Mouse (Mus musculus): ENCODE data around the gene Kcnh3. TPM values are rescaled to one million over a fixed set of nuclear protein-coding genes. Genes with fewer than 3 reads are reported as not detected.
"Not testable (repeated sequence)": the region's sequence is repeated elsewhere in the genome, so short reads cannot be mapped to it uniquely, and the experiment has no call there.

The Kcnh3 gene
- polyA plus RNA-seq, 1 experiment from 2014 or later: 0.28 TPM

DNA sequence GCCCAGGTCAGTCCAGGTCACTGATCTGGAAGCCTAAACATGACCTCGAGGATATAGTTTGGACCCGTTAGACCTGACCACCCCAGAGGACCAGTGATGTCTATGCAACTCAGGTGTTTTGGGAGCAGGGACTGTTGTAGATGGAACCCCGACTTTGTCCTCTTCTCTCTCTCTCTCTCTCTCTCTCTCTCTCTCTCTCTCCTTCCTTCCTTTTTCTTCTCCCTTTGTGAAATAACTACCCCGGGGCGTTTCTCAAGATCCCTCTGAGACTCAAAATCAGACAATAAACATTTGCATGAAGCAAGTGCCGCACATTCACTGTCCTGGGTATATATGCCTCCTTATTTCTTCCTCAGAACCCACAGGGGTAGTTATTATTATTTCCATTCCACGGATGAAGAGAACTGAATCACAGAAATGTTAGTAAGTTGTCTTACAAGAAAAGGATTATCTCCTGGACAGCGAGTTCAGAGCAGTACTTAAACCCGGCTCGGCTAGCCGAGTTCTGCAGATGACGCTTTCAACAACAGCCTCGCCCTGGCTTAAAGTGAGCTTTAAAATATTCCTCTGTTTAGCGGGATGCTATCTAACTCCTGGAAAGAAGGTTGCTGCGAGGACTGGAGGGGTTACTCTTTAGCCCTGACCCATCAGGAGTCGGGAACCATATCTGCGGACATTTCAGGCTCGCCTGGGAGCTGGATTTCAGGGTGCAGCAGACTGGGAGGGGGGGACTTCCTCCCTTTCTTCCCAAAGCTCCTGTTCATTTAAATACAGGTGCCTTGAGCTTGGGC lies 1.7 kb upstream of the Kcnh3 start:
- no peak for DNase-seq (ENCODE audit: low spot score)
- Histone ChIP-seq H3K27ac (0 out of 2 replicates have a peak overlapping the region, but pooled peaks have one; percentile 37), H3K27me3 (ENCODE audit: insufficient read depth, poor library complexity, severe bottlenecking) (peaks cover 88% of the 10 kb centered on the region), H3K9me3 (no peaks in the 10 kb centered on the region), H3K4me3 (peak overlapping the region; percentile 64), H3K36me3 (no peaks in the 10 kb centered on the region), H3K4me1 (peaks cover 40% of the 10 kb centered on the region)
- 10% methylated on average over 18 of the region's 18 CpGs for WGBS

DNA sequence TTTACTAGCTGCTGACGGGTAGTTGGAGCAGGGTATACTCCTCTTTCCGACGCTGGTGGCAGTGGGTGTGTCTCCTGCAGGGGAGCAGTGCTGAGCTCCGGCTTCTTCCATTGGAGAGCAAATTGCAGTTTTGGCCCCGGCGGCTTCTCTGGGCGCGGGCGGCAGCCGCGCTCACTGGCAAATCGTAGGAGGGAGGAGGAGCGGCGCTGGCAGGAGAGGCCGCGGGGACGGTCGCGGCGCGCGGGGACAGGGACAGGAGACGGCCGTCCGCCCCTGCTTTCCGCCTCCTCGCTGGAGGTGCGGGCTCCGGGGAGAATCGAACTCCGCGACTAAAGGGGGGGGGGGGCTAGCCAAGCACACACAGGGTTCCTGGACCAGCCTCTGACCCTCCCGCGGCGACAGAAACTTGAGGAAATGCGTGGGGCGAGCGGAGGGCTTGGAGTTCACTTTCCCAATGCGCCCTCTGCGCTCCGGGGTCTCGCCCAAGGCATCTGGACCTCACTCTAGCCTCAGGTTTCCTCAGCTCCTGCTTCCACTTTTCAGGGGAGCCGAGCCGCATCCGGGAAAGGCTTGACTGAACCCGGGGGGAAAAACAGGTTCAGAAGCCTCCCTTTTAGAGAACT lies 965 bp upstream of the Kcnh3 start:
- H3K4me3 ChIP-seq: peak overlapping the region; percentile 64
- under 1% methylated on average over 45 of the region's 46 CpGs for WGBS
- no peaks in the 10 kb centered on the region for H3K9me3 ChIP-seq
- H3K27me3 ChIP-seq (ENCODE audit: insufficient read depth, poor library complexity, severe bottlenecking): peaks cover 95% of the 10 kb centered on the region
- peaks cover 40% of the 10 kb centered on the region for H3K4me1 ChIP-seq
- no peaks in the 10 kb centered on the region for H3K36me3 ChIP-seq
- peak overlapping the region; percentile 37 for H3K27ac ChIP-seq
- DNase-seq (ENCODE audit: low spot score): no peak

- H3K36me3 ChIP-seq: no peaks in the 10 kb centered on the region
- peaks cover 52% of the 10 kb centered on the region for H3K4me1 ChIP-seq
- peaks cover 100% of the 10 kb centered on the region for H3K27me3 ChIP-seq (ENCODE audit: insufficient read depth, poor library complexity, severe bottlenecking)
- DNase-seq (ENCODE audit: low spot score): no peak
- no peak overlapping the region for H3K27ac ChIP-seq
- peak overlapping the region; percentile 64 for H3K4me3 ChIP-seq
- 2% methylated on average over 22 of the region's 22 CpGs for WGBS
- H3K9me3 ChIP-seq: no peaks in the 10 kb centered on the region
Measured at GRCm38 (mm10) chr15:99225081-99225810, 585 bp downstream of the Kcnh3 start.

DNA sequence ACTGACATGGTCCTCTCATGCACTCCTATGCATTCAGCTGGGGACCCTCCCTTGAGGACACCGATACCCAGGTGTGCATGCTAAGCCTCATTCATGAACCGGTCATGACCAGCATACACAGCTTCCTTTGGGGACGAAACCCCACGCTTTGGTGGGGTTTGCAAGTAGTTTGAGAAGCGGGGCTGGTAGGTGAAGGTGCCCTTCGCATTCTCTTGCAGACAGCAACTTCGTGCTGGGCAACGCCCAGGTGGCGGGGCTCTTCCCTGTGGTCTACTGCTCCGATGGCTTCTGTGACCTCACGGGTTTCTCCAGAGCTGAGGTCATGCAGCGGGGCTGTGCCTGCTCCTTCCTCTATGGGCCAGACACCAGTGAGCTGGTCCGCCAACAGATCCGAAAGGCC lies 1.4 kb downstream of the Kcnh3 start:
- no peak overlapping the region for H3K27ac ChIP-seq
- WGBS: 24% methylated on average over 14 of the region's 14 CpGs
- no peaks in the 10 kb centered on the region for H3K36me3 ChIP-seq
- peak overlapping the region; percentile 64; the same call in 1 of the 2 replicates for H3K4me3 ChIP-seq
- no peaks in the 10 kb centered on the region for H3K9me3 ChIP-seq
- peaks cover 100% of the 10 kb centered on the region for H3K27me3 ChIP-seq (ENCODE audit: insufficient read depth, poor library complexity, severe bottlenecking)
- H3K4me1 ChIP-seq: peaks cover 55% of the 10 kb centered on the region
- DNase-seq (ENCODE audit: low spot score): no peak

DNA sequence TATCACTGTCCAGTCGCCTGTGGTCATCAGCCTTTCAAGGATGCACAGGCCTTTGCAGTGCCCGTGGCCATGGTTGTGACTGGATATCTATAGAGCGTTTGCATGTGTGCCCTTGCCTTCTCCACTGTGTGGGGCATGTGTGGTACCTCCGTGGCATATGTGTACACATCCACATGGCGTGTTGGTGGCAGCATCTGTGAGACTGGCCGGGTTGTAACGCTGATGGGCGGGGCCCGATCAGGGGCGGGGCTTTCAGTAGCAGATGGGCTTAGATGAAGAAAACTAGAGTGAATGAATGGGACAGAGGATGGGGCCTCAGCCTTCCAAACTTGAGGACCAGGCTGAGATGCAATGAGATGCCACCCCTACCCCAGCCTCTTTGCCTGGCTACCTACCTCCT lies 7.3 kb downstream of the Kcnh3 start:
- peaks cover 84% of the 10 kb centered on the region for H3K27me3 ChIP-seq (ENCODE audit: insufficient read depth, poor library complexity, severe bottlenecking)
- no peak overlapping the region for H3K4me3 ChIP-seq
- H3K4me1 ChIP-seq: peaks cover 28% of the 10 kb centered on the region
- DNase-seq (ENCODE audit: low spot score): no peak
- H3K36me3 ChIP-seq: no peaks in the 10 kb centered on the region
- 63% methylated on average over 10 of the region's 10 CpGs for WGBS
- no peak overlapping the region for H3K27ac ChIP-seq
- no peaks in the 10 kb centered on the region for H3K9me3 ChIP-seq

GRCm38 (mm10) chr15:99233719-99234118 lies 9.1 kb downstream of the Kcnh3 start:
- Histone ChIP-seq H3K36me3 (no peaks in the 10 kb centered on the region), H3K27me3 (ENCODE audit: insufficient read depth, poor library complexity, severe bottlenecking) (peaks cover 66% of the 10 kb centered on the region), H3K4me3 (no peak overlapping the region)

GRCm38 (mm10) chr15:99234326-99235010 lies 9.8 kb downstream of the Kcnh3 start:
- 64% methylated on average over 12 of the region's 12 CpGs for WGBS
- peaks cover 31% of the 10 kb centered on the region for H3K4me1 ChIP-seq

More at GRCm38 (mm10) chr15:99233719-99234118, 9.1 kb downstream of the Kcnh3 start:
- 61% methylated on average over 17 of the region's 17 CpGs for WGBS
- no peaks in the 10 kb centered on the region for H3K9me3 ChIP-seq
- peaks cover 33% of the 10 kb centered on the region for H3K4me1 ChIP-seq
- no peak for DNase-seq (ENCODE audit: low spot score)
- no peak overlapping the region for H3K27ac ChIP-seq

GRCm38 (mm10) chr15:99238006-99238405 lies 13.3 kb downstream of the Kcnh3 start:
- Histone ChIP-seq H3K27ac (peak overlapping the region; percentile 42; the same call in 1 of the 2 replicates), H3K4me1 (peaks cover 38% of the 10 kb centered on the region)

More at GRCm38 (mm10) chr15:99234326-99235010, 9.8 kb downstream of the Kcnh3 start:
- no peak overlapping the region for H3K27ac ChIP-seq
- no peaks in the 10 kb centered on the region for H3K9me3 ChIP-seq
- no peak overlapping the region for H3K4me3 ChIP-seq
- peaks cover 59% of the 10 kb centered on the region for H3K27me3 ChIP-seq (ENCODE audit: insufficient read depth, poor library complexity, severe bottlenecking)
- H3K36me3 ChIP-seq: no peaks in the 10 kb centered on the region
- no peak for DNase-seq (ENCODE audit: low spot score)

DNA sequence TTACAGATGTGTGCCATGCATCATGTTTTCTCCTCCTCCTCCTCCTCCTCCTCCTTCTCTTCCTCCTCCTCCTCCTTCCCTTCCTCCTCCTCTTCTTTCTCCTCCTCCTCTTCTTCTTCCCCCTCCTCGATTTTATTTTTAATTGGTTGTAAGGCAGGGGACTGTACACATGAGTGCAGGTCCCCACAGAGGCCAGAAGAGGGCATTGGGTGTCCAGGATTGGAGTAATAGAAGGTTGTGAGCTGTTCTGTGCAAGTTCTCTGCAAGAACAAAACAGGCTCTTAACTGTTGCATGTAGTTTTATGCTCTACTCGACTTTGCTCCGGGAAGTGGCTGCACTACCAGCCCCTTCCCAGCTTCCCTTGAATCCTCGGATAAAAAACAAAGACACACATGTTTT lies 15.5 kb downstream of the Kcnh3 start:
- Histone ChIP-seq H3K4me1 (peaks cover 24% of the 10 kb centered on the region), H3K27ac (no peak overlapping the region), H3K9me3 (no peaks in the 10 kb centered on the region), H3K4me3 (no peak overlapping the region), H3K27me3 (ENCODE audit: insufficient read depth, poor library complexity, severe bottlenecking) (0 out of 2 replicates have a peak, but pooled peaks cover 5% of the 10 kb centered on the region), H3K36me3 (peaks cover 51% of the 10 kb centered on the region)
- 77% methylated on average over 4 of the region's 4 CpGs for WGBS
- no peak for DNase-seq (ENCODE audit: low spot score)

More at GRCm38 (mm10) chr15:99238006-99238405, 13.3 kb downstream of the Kcnh3 start:
- Histone ChIP-seq H3K36me3 (peaks cover 30% of the 10 kb centered on the region), H3K4me3 (no peak overlapping the region), H3K27me3 (ENCODE audit: insufficient read depth, poor library complexity, severe bottlenecking) (peaks cover 24% of the 10 kb centered on the region), H3K9me3 (no peaks in the 10 kb centered on the region)
- WGBS: 55% methylated on average over 11 of the region's 11 CpGs
- no peak for DNase-seq (ENCODE audit: low spot score)

- no peak overlapping the region for H3K4me3 ChIP-seq
- no peak for DNase-seq (ENCODE audit: low spot score)
- 71% methylated on average over 4 of the region's 4 CpGs for WGBS
- H3K27me3 ChIP-seq (ENCODE audit: insufficient read depth, poor library complexity, severe bottlenecking): 0 out of 2 replicates have a peak, but pooled peaks cover 1% of the 10 kb centered on the region
- H3K4me1 ChIP-seq: peaks cover 24% of the 10 kb centered on the region
- no peak overlapping the region for H3K27ac ChIP-seq
- no peaks in the 10 kb centered on the region for H3K9me3 ChIP-seq
- H3K36me3 ChIP-seq: peaks cover 61% of the 10 kb centered on the region
Measured at GRCm38 (mm10) chr15:99241249-99241648, 16.6 kb downstream of the Kcnh3 start.

- H3K36me3 ChIP-seq: peaks cover 69% of the 10 kb centered on the region
- no peak for DNase-seq (ENCODE audit: low spot score)
- peaks cover 24% of the 10 kb centered on the region for H3K4me1 ChIP-seq
- H3K4me3 ChIP-seq: no peak overlapping the region
- H3K27me3 ChIP-seq (ENCODE audit: insufficient read depth, poor library complexity, severe bottlenecking): no peaks in the 10 kb centered on the region
- WGBS: 91% methylated on average over 10 of the region's 10 CpGs
- 0 out of 2 replicates have a peak overlapping the region, but pooled peaks have one; percentile 42 for H3K27ac ChIP-seq
- no peaks in the 10 kb centered on the region for H3K9me3 ChIP-seq
Measured at GRCm38 (mm10) chr15:99242045-99242444, 17.4 kb downstream of the Kcnh3 start.

DNA sequence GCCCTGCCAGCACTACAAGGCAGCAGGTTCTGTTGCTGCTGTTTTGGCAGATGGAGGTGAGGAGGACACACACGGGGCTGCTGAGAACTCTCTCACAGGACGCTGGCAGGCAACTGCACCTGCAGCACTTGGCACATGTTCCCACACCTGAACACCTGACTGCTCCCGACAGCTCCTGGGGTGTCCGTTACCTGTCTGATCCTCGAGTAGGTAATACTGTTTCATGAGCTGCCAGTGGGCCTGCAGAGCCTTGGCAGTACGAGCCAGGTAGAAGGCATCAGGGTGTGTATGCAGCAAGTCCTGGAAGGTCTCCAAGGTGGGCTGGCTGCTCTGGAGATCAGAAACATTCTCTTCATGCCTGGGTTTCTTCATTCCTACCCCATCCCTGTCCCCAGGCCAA lies 22.1 kb downstream of the Kcnh3 start:
- WGBS: 89% methylated on average over 6 of the region's 6 CpGs
- Histone ChIP-seq H3K36me3 (peaks cover 81% of the 10 kb centered on the region), H3K4me1 (peaks cover 45% of the 10 kb centered on the region)
- not testable (repeated sequence) for H3K27me3 ChIP-seq (ENCODE audit: insufficient read depth, poor library complexity, severe bottlenecking); H3K9me3 ChIP-seq; H3K27ac ChIP-seq; DNase-seq (ENCODE audit: low spot score); H3K4me3 ChIP-seq

All from heart, embryonic 10.5 days (tissue).